Mouse (Mus musculus): ENCODE results near the gene Rapgef2. TPM values are rescaled to one million over a fixed set of nuclear protein-coding genes. Genes with fewer than 3 reads are reported as not detected.

Gene Rapgef2
- total RNA-seq, 2 experiments from 2014 or later, result 155 to 161 TPM

- DNase-seq, result no peak
These were observed 268.9 kb downstream of the Rapgef2 start for GRCm38 (mm10) chr3:79017440-79017839.

GRCm38 (mm10) chr3:79016830-79017229, 269.5 kb downstream of the Rapgef2 start:
- DNase-seq, result no peak

- peak; percentile 50 to 58 for DNase-seq
These were observed 270.5 kb downstream of the Rapgef2 start for GRCm38 (mm10) chr3:79015621-79016474.

Other genes starting within 250 kb of the Rapgef2 start
- not detected for gene Gm17359, start 50.1 kb upstream of the Rapgef2 start, total RNA-seq (2021)